Mouse (Mus musculus) C2C12 (cell line): Measurements from ENCODE around the gene Ankrd52.

Experiments
- CEBPB ChIP-seq: IDR thresholded peaks from one replicate; pipeline ENCODE4 v1.6.1; 2011; ENCODE audit warnings: low read depth, mild to moderate bottlenecking, control low read depth, moderate library complexity
- CTCF ChIP-seq: IDR thresholded peaks from one replicate; pipeline ENCODE4 v1.5.1; 2011; ENCODE audit not compliant: control insufficient read depth, insufficient read depth, insufficient read length
- FOSL1 ChIP-seq: IDR thresholded peaks from one replicate; pipeline ENCODE4 v1.8.0; 2011; ENCODE audit warnings: mild to moderate bottlenecking, low read length; ENCODE audit not compliant: poor library complexity, insufficient read depth, severe bottlenecking
- MAX ChIP-seq: IDR thresholded peaks from one replicate; pipeline ENCODE4 v1.6.1; 2011; ENCODE audit warnings: mild to moderate bottlenecking, control low read depth
- MYOG ChIP-seq: IDR thresholded peaks from one replicate; pipeline ENCODE4 v1.6.1; 2011; ENCODE audit not compliant: control insufficient read depth, insufficient read length; ENCODE audit errors: extremely low read depth
- USF1 ChIP-seq: IDR thresholded peaks from one replicate; pipeline ENCODE4 v1.6.1; 2011; ENCODE audit warnings: low read depth, mild to moderate bottlenecking, control low read depth, moderate library complexity

DNA sequence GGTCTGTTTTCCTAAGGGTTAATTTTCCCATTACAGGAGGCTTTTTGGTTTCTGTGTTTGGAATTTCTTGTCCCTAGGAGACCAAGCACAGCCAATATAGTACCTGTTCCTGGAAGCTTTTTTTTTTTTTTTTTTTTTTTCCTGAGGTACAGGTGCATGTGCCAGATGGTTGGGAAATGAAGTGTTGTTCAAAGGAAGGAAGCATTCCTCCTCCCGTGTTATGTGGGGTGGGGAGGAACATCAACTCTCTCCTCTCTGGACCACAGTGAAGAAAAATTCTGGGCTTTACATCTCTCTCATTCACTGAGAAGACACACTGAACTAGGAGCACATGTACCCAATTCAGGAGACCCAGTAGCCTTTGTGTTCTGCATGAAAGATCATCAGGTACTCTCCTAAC lies 36.2 kb downstream of the Ankrd52 start:
- TF ChIP-seq CTCF (no peak), MYOG (no peak), MAX (no peak), USF1 (no peak), CEBPB (no peak), FOSL1 (no peak)
